Mouse (Mus musculus): ENCODE measurements around the gene Lrrc8d.
"Not testable (repeated sequence)": the region's sequence is repeated elsewhere in the genome, so short reads cannot be mapped to it uniquely, and the experiment has no call there.

Gene Lrrc8d

DNA sequence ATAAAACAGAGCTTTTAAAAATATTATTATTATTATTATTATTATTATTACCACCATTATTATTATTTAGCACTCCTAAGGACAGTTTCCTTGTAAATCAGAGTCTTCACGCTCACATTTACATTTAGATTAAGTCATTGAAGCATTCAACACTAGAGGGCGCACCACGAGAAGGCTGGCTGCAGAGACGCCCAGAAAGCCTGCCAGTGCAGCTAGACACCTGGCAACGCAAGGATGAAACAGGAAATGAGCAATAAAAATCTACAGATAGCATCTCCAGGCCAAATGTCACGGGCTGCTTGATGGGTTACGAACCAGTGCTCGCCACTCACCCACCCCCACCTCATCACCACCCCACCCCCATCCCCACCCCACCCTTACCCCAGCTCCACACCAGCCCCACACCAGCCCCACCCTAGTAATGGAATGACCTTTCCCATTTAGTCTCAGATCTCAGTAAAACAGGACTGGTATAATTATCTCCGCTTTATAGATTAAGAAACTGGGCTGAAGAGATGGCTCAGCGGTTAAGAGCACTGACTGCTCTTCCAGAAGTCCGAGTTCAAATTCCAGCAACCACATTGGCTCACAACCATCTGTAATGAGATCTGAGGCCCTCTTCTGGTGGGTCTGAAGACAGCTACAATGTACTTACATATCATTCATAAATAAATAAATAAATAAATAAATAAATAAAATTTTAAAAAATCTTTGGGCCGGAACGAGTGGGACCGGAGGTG lies 14.7 kb upstream of the Lrrc8d start:
- DNase-seq (ENCODE audit: low spot score in 2 of 2) = peak in 1 of 2 experiments; percentile 65

DNA sequence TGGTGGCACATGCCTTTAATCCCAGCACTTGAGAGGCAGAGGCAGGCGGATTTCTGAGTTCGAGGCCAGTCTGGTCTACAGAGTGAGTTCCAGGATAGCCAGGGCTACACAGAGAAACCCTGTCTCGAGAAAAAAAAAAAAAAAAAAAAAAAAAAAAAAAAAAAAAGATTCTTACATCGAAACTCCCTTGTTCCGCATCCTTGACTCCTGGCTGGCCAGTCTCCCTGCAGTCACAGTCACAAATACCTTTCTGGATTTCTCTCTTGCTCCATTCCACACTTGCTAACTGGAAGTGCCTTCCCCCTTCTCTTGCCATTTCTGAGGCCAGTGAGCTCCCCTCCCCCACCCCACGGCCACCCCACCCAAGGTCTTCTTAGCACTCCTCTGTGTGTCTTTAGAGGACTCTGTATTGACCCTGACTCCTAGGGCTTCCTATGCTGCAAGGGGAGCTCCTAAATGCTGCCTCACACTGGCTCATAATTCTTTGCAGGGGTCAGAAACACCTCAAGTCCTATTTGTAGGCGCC lies 13.9 kb upstream of the Lrrc8d start:
- not testable (repeated sequence) for DNase-seq (ENCODE audit: low spot score in 2 of 2)

DNA sequence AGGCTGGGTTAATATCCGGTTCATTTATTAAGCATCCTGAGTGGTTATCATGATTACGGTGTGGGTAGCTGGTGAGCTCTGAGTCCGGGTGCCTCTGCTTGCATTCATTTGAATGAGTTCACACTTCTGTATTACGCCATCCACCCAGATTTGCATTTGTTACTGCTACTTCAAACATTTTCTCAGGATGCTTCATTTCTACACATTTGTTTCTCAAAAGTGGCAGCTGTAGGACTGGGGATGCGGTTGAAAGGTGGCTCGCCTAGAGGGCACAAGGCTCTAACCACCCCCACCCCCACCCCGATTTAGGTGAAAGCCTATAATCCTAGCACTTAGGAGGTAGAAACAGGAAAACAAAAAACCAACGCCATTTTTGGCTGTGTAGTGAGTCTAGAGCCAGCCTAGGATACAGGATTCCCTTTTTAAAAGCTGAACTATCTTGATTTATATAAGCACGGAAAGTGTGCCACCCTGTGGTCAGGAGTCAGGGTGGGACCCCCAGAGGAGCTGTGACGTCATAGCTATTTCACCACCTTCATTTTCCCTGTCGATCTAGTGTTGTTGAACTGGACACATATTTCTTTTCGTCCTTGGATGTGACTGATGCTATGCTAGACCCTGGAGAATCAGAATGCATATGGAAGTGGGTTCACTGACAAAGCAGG lies 13.3 kb upstream of the Lrrc8d start:
- no peak for DNase-seq (ENCODE audit: low spot score in 2 of 2)

DNA sequence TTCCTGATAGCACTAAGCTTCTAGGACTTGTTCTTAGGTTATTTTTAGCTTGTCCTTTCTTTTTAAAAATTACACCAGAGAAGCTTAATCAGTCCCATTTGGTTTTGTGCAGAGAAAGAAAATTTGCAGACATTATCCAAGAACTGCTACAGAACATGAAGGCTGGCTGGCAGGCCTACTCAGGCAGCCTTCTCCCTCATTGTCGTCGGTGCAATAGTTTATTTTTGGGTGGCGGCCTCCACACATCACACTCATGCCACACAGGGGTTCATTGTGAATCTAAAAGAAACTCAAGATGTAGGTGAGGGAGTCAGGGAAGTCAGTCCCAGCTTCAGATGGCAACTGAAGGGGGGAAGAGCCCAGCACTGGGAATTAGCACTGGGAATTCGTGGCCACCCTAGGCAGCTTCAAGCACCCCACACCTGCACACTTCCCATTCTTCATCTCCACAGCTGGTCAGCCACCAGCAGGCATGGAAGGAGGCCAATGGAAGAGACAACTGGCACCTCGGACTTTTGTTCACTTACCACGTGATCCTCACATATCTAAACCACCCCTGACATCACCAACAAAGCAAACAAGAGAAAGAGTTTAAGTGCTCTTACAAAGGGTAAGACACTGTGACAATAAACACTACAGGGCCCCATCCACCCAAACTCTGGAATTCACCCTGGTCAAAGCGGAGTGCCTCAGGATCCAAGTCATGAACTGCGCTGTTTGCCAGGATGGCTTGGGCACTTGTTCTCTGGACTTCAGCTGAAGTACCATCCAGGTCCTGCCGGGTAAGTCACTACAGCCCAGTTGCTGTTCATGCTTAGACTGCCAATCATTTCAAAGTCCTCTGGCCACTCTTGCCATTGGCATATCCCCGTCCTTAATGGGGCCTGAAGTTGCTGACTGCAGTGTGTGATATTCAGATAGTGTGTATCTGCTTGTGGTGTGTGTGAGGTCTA lies 9.0 kb upstream of the Lrrc8d start:
- DNase-seq (ENCODE audit: low spot score in 2 of 2) = no peak

DNA sequence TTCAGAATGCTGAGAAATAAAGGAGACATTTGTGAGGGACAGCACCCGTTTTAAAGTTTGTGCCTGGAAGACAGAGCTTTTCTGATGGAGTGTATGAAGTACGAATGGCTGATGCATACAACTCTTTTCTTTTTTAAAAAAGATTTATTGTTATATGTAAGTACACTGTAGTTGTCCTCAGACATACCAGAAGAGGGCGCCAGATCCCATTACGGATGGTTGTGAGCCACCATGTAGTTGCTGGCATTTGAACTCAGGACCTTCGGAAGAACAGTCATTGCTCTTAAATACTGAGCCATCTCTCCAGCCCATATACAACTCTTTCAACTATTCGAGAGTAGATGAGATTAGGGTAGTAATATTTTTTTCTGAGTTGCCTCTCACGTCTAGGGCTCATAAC lies 8.1 kb upstream of the Lrrc8d start:
- no peak for DNase-seq (ENCODE audit: low spot score in 2 of 2)

DNA sequence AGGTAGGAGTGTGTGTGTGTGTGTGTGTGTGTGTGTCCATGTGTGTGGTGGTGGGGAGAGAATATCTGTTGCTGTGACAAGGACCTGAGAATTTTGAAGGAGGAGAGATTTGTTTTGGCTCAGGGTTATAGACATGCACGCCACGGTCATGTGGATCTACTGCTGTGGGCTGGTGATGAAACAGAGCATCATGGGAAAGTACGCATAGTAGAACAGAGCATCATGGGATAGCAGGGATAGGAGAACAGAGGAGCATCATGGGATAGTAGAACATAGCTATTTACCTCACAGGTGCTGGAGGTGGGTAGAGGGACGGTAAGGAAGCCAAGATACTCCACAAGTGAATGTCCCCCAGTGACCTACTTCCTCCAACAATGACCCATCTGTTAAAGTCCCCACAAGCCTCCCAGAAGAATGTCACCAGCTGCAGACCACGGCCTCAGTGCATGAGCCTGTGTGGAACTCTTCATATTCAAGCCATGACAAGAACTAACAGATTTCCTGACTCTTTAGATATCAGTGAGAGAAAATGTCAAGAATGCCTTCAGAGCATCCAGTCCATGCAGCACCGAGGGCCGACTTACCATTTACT lies 5.3 kb upstream of the Lrrc8d start:
- DNase-seq (ENCODE audit: low spot score in 2 of 2) = no peak

DNA sequence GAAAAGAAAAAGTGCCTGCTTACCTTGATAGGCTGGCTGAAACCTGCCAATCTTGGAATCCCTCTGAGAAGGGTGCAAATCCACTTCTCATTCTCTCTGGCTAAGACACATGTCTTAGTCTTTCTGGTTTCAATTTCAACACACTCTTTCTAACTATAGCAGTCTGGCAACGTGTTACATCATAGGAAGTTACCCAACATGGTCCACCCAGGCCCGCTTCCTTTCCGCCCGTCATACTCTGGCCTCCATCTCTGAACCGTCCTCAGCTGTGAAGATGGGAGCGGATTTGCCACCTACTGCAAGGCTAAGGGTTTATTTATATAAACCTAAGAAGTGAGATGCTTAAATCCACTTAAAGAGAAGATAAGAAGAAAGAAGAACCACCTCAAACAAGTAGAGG lies 3.7 kb upstream of the Lrrc8d start:
- DNase-seq (ENCODE audit: low spot score in 2 of 2) = no peak

DNA sequence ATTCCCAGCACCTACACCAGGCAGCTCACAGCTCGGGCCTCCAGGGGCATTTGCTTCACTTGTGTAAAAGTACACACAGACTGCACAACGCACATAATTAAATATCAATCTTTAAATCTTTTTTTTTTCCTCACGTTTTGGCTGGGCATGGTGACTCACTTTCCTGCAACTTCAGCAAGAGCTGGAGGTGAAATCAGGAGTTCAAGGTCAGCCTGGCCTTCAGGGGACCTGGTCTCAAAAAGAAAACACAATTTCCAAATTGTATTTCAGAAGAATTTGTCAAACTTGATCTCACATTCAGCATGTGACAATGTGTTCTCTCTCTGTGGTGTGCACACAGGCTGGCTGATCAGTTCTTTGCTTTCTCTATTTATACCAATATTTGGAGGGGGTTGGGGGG lies 1.9 kb upstream of the Lrrc8d start:
- no peak for DNase-seq (ENCODE audit: low spot score in 2 of 2)

DNA sequence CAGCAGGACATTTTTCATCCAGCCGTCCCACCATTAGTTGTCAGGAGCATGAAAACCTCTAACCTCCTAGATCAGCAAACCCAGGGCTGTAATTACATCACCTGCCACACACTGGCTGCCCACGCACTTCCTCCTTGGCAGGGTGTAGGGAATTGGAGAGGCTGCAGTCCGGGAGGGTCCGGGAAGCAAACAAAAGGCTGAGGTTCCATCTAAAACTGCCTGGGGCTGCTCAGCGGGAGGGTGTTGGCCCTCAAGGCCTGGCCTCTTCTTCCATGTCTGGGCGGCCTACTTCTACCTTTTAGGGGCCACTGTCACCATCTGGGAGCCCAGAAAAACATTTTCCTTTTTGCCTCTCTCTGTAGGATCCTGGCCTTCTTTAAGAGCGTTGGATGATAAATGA lies 1.1 kb upstream of the Lrrc8d start:
- DNase-seq (ENCODE audit: low spot score in 2 of 2) = no peak

DNA sequence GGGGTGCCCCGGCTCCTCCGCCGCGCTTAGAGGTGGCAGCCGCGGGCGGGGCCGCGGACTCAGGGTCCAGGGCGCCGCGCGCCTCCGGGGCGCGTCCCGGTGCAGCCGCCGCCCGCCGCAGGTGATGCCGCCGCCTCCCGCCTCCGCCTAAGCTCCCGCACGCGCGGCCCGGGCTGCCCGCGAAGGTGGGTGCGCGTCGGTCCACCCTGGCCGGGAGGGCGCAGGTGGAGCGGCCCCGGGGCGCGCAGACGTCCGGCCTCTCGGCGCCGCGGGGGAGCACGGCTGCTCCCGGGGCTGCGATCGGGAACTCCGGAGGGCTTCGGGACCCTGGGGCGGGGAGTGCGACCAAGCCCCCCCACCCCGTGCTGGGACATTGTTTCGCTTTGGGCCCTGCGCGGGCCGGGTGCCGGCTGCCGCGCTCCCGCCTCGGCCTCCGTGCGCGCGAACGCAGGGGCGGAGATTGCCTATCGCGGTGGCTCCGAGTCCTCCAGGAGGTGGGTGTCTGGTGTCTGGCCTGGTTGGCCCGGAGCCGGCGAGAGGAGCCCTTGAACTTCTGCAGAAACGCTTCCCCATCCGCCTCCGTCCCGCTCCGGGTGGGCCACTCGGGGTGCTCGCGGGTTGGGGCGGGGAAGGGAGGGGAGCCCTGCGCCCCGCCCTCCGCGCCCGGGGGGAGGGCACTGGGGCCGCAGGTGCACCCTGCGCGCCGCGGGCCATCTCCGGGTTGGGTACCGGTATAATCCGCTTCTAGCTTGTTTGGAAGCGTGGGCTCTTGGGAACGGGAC lies 492 bp downstream of the Lrrc8d start:
- DNase-seq (ENCODE audit: low spot score in 2 of 2) = peak; percentile 39 to 61

DNA sequence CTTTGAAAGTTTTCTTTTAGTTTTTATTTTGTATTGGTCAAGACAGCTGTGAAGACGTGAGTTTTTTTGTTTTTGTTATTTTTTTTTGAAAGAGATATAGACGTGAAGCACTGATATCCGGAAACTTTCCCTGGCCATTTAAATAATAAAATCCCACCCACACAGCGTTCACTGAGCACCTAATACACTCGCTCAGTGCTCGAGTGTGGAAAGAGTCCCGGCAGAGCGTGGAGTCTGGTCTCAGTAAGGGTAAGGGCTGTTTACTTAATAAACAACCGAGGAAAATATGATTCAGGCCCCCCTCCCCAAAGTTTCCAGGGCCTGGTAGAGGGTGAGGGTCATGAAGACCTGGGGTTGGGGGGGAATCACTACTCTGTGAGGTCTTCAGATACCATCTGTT lies 1.6 kb downstream of the Lrrc8d start:
- no peak for DNase-seq (ENCODE audit: low spot score in 2 of 2)

DNA sequence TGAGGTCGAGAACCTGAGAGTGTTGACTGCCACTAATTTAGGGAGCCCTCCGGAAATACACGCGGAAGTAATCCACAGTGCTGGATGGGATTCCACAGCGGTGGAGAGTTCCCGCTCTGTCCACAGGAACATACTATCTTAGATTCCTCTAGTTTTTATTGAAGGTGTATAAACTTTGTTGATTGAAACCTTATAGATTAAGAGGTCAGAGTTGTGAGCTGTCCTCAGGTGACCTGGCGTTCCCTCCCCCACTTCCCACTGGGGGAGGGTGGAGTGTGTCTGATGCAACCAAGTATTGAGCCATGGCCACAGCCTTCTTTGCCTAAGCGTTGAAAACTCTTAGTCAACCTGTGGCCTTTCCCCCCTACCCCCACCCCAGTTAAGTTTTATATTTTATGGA lies 2.1 kb downstream of the Lrrc8d start:
- DNase-seq (ENCODE audit: low spot score in 2 of 2) = no peak

DNA sequence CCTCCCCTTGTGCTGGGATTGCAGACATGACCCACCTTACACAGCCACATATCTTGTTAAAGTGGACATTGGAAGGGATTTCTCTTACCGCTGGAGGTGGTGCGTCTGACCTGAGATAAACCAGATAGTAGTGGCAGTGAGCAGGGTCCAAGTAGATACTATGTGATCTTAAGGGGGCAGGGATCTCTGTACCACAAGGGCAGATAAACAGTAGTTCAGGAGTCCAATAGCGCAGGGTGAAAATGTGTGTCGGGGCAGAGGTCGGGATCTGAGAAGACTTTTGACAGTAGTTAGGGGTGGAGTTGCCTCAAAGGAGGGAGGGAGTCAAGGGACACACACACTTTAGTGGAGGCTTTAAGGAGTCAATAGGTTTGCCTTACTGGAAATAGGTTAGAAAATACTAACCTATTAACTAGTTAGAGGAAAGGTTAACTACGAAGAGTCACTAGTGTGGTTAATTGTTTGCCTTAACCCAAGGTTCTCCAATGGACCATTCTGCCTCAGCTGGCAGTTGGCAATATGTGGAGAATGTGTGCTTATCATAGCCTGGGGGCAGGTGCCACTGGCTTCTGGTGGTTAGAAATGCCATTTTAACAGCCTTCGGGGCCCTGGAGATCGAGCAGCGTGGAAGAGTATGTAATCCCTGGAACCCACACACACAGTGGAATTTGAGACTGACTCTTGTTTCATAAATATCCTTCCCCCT lies 3.0 kb downstream of the Lrrc8d start:
- no peak for DNase-seq (ENCODE audit: low spot score in 2 of 2)

DNA sequence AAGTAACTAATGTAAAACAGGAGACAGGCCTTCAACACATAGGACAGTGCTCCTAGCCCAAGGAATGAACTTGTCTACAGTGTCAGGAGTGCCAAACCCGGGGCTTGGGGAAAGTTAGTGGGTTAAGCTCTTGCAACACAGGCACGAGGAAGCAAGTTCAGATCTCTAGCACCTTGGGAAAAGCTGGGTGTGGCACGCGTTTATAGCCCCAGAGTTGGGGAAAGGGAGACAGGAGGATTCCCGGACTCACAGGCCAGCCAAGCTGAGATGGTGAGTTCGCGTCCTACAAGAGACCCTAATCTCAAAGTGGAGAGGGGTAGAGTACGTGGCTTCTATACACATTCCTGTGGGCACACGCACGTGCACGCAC lies 3.5 kb downstream of the Lrrc8d start:
- no peak for DNase-seq (ENCODE audit: low spot score in 2 of 2)

DNA sequence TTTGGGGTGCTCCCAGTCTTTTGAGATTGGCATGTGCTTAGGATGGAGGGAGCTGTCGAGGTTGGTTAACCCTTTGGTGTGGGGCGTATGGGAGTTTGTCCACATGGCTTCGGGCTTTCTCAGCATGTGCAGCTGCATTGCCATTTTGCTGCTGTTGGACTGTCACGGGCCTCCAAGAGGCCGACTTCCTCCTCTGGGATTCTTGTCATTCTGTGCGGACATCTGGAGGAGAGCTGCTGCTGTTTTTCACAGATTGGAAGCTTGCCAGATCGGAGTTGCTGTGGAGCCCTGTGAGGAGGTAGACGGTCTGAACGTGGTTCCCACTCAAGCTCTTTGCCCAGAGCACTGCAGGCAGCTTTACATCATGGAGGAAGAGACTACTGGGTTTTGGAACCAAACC lies 4.8 kb downstream of the Lrrc8d start:
- DNase-seq (ENCODE audit: low spot score in 2 of 2) = no peak

DNA sequence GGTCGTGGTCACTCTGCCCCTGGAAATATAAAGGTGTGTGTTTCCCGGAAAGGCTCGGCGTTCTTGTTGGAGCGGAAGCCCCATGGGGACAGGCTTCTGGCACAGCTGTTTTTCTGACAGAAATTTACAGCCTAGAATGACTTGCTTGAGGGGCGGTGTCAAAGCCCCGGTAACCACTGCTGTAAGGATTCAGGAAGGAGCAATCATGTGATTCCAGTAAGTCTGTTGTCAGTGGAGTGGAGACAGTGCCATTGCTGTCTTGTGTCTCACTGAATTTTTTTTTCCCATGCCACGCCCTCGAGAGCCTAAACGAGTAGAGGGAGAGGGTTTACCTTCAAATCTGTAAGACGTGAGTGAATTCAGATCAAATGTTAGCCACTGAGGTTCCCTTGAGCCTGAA lies 6.9 kb downstream of the Lrrc8d start:
- DNase-seq (ENCODE audit: low spot score in 2 of 2) = no peak

DNA sequence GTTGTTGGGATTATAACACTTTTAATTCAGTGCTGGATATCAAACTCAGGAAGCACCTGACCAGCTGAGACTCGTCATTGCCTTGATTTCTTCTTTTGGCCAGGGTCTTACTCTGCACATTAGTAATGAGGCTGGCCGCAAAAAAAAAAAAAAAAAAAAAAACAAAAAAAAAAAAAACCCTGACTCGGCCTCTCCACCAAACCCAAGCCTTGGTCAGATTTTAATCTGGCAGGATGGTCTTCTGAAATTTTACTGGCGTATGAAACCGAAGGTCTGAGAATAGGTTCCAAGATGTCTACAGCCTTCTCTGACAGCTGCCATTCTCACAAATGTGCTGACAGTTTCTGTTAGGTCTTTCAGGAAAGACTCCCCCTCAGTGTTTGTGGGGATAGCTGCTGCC lies 8.5 kb downstream of the Lrrc8d start:
- DNase-seq (ENCODE audit: low spot score in 2 of 2) = no peak

DNA sequence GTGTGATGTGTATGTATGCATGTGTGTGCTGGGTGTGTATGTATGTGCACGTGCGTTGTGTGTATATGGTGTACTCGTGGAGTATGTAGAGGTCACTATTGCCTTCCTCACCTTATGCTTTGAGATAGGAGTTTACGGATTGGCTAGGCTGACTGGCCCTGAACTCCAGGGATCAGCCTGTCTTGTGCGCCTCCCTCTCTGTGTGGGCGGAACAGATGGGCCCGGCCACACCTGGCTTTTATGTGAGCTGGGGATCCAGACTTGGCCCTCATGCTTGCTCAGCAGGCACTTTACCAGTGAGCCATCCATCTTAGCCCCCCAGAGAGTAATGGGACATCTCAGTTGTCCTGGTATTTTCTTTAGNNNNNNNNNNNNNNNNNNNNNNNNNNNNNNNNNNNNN lies 10.7 kb downstream of the Lrrc8d start:
- DNase-seq (ENCODE audit: low spot score in 2 of 2) = no peak

DNA sequence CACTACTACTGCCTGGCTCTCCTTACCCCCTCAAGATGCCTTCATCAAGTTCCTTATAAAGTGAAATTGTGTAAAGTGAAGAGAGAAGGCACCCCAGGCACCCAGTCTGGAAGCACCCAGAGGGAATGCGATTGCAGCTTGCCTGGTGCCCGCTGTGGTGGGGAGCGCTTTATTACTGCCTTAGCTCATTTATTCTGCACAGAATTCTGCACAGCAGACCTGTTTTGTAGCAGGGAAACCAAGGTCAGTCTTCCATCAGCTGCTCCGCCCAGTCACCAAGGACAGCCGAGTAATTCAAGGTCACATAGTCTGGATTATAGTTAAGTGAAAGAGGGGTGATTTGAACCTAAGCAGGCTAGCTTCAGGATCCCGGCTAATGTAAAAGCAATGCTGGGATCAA lies 14.7 kb downstream of the Lrrc8d start:
- no peak for DNase-seq (ENCODE audit: low spot score in 2 of 2)

DNA sequence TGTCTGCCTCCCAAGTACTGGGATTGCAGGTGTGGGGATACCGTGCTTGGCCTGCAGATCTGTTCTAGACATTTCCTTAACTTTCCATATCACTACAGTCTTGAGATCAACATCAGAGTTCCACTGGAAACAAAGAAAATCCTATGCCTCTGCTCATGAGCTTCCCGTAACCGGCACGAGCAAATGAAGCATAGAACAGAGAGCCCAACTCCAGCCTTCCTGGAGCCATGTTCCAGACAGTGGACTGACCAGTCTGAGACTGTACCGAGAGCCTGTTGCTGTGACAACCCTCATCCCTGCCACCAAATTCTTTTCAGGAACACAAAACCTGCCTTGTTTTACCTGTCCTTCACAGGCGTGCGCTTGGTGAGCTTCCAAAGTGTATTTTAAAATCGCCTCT lies 15.3 kb downstream of the Lrrc8d start:
- no peak for DNase-seq (ENCODE audit: low spot score in 2 of 2)
